Mouse (Mus musculus) adrenal gland, postnatal 14 days (tissue): ENCODE data around the gene Pcif1. TPM values are rescaled to one million over a fixed set of nuclear protein-coding genes. Genes with fewer than 3 reads are reported as not detected.

Source experiments
- DNase-seq: peaks from one replicate; pipeline ENCODE4 v3.0.0; 2021; ENCODE audit warnings: mixed read lengths
- total RNA-seq: library from RNA; stranded (reverse); gene quantifications from 2 replicates; pipeline ENCODE4 v1.2.3, GENCODE M21; 2021

Gene Pcif1
- total RNA-seq, 1 experiment from 2014 or later = 42.3 TPM

DNA sequence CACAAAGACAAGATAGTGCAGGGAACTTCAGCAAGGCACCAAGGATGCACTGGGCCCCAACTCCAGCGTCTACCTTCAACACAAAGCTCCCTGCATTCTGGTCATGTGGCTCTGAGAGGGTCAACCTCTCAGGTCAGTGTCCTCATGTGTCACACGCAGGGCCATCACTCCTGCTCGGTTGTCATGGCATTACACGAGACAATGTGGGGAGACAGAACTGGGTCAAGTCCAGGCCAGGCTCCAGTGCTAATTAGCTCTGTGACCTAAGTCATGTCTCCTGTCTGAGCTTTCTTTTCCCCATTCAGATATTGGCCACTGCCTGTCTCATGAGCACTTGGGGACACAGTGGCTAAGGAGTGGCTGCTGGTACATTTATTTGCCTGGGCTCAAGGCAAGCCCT lies 44.2 kb downstream of the Pcif1 start:
- DNase-seq = peak; percentile 68

DNA sequence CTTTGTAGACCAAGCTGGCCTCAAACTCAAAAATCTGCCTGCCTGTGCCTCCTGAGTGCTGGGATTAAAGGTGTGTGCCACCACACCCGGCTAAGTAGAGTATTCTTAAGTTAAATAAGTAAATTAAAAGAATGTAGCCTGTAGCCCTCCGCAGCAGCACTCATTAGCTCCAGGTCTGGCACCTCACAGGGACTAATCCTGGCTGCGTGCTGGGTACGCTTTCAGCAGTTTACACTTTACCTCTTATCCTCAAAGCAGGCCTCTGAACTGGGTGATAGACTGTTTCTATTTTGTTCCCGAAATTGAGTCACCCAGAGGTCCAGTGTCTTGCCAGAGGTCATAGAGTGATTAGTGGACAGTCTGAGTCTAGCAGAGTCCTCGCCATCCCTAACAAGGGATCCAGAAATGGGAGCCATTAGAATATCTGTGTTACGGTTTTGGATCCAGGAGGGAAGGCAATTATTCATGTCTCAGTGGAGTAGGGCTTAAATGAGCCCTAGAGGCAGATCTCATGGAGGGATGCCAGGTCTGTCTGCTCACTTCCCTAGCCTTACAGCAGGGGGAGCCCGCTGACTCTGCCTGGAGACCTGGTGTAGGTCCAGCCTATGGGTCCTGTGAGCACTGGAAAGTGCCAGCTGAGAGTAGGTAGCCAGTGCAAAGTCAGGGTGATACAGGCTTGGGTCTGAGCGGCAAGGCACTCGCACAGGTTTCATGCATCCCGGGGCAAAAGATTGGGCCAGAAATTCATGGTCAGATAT lies 45.2 kb downstream of the Pcif1 start:
- peak; percentile 94 for DNase-seq

DNA sequence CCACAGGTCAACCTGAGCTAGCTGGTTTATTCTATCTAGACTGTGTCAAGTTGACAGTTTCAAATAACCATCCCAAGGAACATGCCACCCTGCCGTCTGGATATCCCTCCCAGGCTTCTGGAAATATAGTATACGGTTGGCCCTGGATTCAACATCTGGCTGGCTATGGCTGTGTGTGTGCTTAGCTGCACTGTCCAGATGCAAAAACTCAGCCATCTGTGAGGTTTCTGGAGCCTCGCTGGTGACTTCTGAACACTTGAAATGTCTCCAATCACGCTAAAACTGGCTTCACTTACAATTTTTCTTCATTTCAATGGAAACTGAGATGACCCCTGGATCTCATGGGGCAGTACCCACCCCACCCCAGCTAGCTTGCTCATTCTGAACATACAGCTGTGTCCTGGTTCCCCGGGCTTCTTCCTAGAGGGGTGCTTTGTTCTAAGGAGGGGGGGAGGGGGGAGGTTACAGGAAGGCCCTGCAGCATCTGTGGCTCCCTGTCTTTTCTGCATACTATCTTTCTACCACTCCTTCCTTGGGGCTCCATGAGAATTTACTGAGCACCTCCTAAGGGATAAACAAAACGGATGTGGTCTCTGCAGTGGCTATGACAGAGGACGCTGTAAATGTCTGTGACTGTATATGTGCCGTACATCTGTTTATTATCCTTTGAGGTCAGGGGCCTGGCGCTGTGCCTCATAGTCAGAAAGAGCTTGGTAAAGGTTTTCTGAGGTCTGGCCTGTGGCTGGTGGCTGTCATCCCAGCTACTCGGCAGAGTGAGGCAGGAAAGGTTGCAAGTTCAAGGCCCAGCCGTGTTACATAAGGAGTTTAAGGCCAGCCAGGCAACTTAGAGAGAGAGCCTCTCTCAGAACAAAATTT lies 51.8 kb downstream of the Pcif1 start:
- DNase-seq = peak; percentile 50

DNA sequence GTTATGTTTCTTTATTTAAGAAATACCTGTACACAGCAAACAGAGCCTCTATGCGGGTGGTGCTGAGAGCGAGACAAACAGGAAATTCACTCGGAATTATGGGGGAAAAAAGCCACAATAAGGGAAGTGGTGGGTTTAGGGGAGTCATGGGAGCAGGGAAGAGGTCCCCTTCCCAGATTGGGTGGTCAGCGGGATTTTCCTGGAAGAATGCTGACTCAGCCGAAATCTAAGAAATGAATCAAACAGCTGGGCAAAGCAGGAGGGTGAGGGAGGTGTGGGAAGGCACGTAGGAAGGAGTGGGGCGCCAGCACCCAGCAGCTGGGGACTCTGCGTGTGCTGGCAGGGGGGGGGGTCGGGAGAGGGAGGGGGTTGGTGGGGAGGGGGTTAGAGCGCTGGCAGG lies 54.4 kb downstream of the Pcif1 start:
- DNase-seq = no peak

DNA sequence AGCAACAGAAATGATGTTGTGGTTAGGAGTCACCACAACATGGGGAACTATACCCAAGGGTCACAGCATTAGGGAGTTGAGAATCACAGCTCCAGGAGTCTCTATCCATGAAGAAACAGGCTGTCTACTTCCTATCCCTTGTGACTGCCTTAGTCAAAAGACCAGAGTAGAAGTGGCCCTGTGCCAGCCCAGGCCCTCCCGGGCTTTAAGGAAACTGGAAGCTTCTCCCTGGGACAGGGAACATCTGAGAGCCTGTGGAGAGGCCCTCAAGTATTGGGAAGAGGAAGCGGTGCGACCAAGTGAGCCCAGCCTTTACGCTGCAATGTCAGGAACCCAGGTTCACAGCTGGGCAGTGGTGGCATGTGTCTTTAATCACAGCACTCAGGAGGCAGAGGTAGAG lies 56.9 kb downstream of the Pcif1 start:
- DNase-seq = no peak

DNA sequence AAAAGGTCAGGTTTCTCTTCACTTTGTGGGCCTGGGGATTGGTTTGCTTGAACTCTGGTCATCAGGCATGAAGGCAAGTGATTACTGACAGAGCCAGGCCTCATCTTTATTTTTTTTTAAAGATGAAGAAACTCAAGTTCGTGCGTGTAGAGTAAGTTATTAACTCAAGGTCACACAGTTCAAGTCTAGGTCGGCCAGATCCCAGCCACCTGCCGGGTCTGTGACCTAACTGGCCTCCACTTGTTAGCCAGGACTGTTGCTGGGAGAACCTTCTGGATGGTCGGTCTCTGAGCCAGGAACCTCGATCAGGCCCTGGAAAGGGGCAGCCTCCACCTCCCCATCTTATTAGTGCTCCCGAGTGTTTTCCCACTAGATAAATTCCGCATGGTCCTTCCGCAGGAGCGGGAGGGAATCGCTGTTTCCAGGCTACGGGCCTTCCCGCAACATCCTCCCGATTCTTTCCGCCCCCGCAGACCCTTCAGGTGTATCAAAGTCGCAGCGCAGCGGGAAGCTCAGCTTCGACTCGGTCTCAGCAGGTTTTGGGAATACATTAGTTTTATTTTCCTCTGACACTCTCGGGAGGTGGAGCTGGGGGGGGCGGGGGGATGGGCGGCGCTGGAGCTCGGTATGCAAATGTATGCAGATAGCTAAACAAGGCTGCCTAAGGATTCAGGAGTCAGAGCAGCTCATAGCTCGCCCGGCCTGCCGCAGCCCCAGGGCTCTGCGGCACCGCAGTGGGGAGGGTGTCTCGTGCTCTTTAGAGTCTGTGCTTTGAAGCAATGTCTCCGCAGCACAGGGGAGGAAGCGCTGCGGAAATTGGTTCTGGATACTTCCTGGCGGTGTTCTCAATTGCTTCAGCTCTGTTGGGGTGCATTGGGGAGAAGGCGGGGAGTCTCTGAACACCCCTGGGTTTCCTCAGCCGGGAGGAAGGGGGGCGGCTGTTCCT lies 59.3 kb downstream of the Pcif1 start:
- peak; percentile 49 for DNase-seq

DNA sequence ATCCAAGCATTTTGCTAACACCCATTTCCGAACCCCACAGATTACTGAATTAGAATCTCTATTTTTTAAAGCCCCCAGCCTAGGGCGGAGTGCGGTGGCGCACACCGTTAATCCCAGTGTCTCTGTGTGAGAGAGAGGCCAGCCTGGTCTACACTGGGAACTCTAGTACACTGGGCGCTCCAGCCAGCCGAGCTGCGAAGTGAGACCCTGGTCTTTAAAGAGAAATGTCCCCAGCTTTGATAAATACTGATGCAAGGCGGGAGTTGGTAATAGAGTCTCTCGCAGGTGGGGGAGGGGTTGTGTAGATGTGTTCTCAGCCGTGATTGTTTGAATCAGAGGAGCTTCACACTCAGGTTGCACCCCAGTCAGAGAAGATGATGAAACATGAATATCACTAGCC lies 60.0 kb downstream of the Pcif1 start:
- no peak for DNase-seq

- no peak for DNase-seq
Measured at GRCm38 (mm10) chr2:164940140-164940830, 61.2 kb downstream of the Pcif1 start, which contains the start of gene Mmp9. Gene Mmp9 (plus strand): TSS chr2:164940780.

GRCm38 (mm10) chr2:164942692-164943290 lies 63.7 kb downstream of the Pcif1 start:
- peak; percentile 56 for DNase-seq

Other genes with a start within 250 kb of the Pcif1 start
- not detected in 2 replicates for gene Wfdc16, start 240.5 kb upstream of the Pcif1 start, total RNA-seq
- gene Wfdc10, start 223.3 kb upstream of the Pcif1 start, total RNA-seq = not detected in 2 replicates
- not detected in 2 replicates for gene Wfdc9, start 222.7 kb upstream of the Pcif1 start, total RNA-seq
- gene Wfdc11, start 205.2 kb upstream of the Pcif1 start, total RNA-seq = not detected in 2 replicates
- not detected in 2 replicates for gene Wfdc13, start 194.2 kb upstream of the Pcif1 start, total RNA-seq
- gene Spint4, start 180.8 kb upstream of the Pcif1 start, total RNA-seq = not detected in 2 replicates
- gene Spint5, start 164.0 kb upstream of the Pcif1 start, total RNA-seq = not detected in 2 replicates
- 0.59 TPM in 1 of 2 replicates, not detected in the other for gene Wfdc3, start 133.4 kb upstream of the Pcif1 start, total RNA-seq
- gene Dnttip1, start 133.3 kb upstream of the Pcif1 start, total RNA-seq = 39.6 and 47.3 TPM in 2 replicates
- 32.1 and 36.0 TPM in 2 replicates for gene Ube2c, start 109.4 kb upstream of the Pcif1 start, total RNA-seq
- 1.0 TPM in 1 of 2 replicates, not detected in the other for gene Tnnc2, start 99.3 kb upstream of the Pcif1 start, total RNA-seq
- 35.7 and 46.2 TPM in 2 replicates for gene Snx21, start 93.5 kb upstream of the Pcif1 start, total RNA-seq
- 25.7 and 28.9 TPM in 2 replicates for gene Acot8, start 74.4 kb upstream of the Pcif1 start, total RNA-seq
- gene Zswim3, start 74.2 kb upstream of the Pcif1 start, total RNA-seq = 4.9 and 5.1 TPM in 2 replicates
- gene Zswim1, start 56.6 kb upstream of the Pcif1 start, total RNA-seq = 7.0 and 8.9 TPM in 2 replicates
- not detected in 2 replicates for gene Spata25, start 50.8 kb upstream of the Pcif1 start, total RNA-seq
- gene Ctsa, start 46.4 kb upstream of the Pcif1 start, total RNA-seq = 104 and 116 TPM in 2 replicates
- gene Neurl2, start 45.8 kb upstream of the Pcif1 start, total RNA-seq = 2.4 and 3.5 TPM in 2 replicates
- 35.4 and 36.2 TPM in 2 replicates for gene Pltp, start 21.6 kb upstream of the Pcif1 start, total RNA-seq
- 17.3 and 19.4 TPM in 2 replicates for gene Zfp335, start 32.5 kb downstream of the Pcif1 start, total RNA-seq
- gene Mmp9, start 61.5 kb downstream of the Pcif1 start, total RNA-seq = 1.7 and 2.0 TPM in 2 replicates
- gene Slc12a5, start 81.5 kb downstream of the Pcif1 start, total RNA-seq = 8.4 and 8.7 TPM in 2 replicates
- gene Ncoa5, start 155.6 kb downstream of the Pcif1 start, total RNA-seq = 37.6 and 40.5 TPM in 2 replicates
- 3.3 and 6.5 TPM in 2 replicates for gene Cd40, start 176.3 kb downstream of the Pcif1 start, total RNA-seq
- not detected in 2 replicates for gene 1700025C18Rik, start 211.4 kb downstream of the Pcif1 start, total RNA-seq